In the genomic region with DNA sequence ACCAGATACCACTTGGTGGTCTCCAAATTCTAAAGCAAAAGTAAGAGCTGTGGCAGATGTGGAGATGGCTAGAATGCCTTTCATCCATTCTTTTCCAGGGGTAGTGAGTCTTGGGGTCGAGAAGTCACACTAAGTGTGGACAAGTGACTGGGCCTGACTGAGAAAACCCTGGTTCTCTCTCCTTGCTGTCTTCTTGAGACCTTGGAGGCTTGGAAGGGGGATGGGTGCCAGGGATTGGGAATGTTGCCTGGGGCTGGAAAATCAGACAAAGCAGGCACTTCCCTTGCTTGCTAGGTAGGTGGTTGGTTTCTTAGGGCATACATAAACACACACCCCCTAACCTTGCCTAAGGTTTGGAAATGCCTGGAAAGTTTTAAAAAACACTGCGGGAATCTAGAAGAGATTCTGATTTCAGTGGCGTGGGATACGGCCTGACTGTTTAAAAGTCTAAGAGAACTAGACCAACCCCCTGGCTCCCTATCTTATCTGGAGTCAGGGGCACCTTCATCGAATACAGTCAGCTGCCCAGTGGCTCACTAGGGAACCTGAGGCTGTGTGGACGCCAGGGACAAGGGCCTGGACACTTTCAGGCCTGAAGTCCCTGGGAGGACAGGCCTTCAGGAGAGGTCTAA, we compare ENCODE assay signal across 9 mouse cellular contexts. TPM values are rescaled to one million over a fixed set of nuclear protein-coding genes. Genes with fewer than 3 reads are reported as not detected.
A peak's percentile ranks its signal among the peaks of the same experiment; 100 is the strongest.
DNase-seq lines count a peak whose midpoint lies in the region; ATAC-seq and TF ChIP-seq lines count a peak whose summit lies in the region.
"Had no signal": no experiment of that assay in that cellular context is flagged by ENCODE, and none has a peak within 500 bp of the region (broad histone marks: within the 10 kb centered on the region; RNA-seq: fewer than 3 reads in every experiment).

No protein-coding gene starts in this region.

- TF ChIP-seq RAD21 in MEL (IDR thresholded peaks at IDR 0.05; ENCODE audit: low read depth, low read length): no peak

- TF ChIP-seq EP300 in MEL (IDR thresholded peaks at IDR 0.05; ENCODE audit: low read depth in 1 of 2, low read length in 2 of 2): no peak
- TF ChIP-seq EP300 in liver, embryonic 14.5 days (IDR thresholded peaks at IDR 0.05; ENCODE audit: low read depth): no peak

- no peaks in the 10 kb centered on the region for H3K9me3 ChIP-seq in erythroblast, embryonic 14.5 days (ENCODE audit: control insufficient read depth, low read length)
- no peaks in the 10 kb centered on the region for H3K9me3 ChIP-seq in MEL (replicated peaks; ENCODE audit: insufficient read depth, low read length)
- no peaks in the 10 kb centered on the region for H3K9me3 ChIP-seq in hindbrain, embryonic 10.5 days
- H3K9me3 ChIP-seq in liver, embryonic 14.5 days (ENCODE audit: control insufficient read depth, low read length): no peaks in the 10 kb centered on the region

- H3K79me2 ChIP-seq in MEL (ENCODE audit: control insufficient read depth, insufficient read depth, low read length, poor library complexity): peaks cover 1% of the 10 kb centered on the region; the same call in 1 of the 2 replicates

- no peak for DNase-seq in MEL (ENCODE audit: low read depth, low spot score)
- DNase-seq in hindbrain, embryonic 10.5 days (ENCODE audit: low spot score): no peak
- no peak for DNase-seq in liver, embryonic 14.5 days (ENCODE audit: low read depth in 3 of 3, low spot score in 3 of 3)
- DNase-seq in left cerebral cortex, postnatal 14 days (ENCODE audit: low spot score in 2 of 2): no peak
- DNase-seq in left cerebral cortex, postnatal 10 days (ENCODE audit: extremely low spot score in 1 of 2, low spot score in 2 of 2): no peak
- DNase-seq in gastrocnemius, postnatal 36 days: no peak

- H3K9ac ChIP-seq in MEL (ENCODE audit: control insufficient read depth, low read depth, low read length, poor library complexity, severe bottlenecking): peak overlapping the region; percentile 64
- H3K9ac ChIP-seq in liver, embryonic 14.5 days (replicated peaks): peak overlapping the region; percentile 47

- no peak for TF ChIP-seq POLR2A in MEL (IDR thresholded peaks at IDR 0.05; ENCODE audit: control insufficient read depth in 1 of 2, insufficient read depth in 1 of 2, low read depth in 1 of 2, low read length in 2 of 2, poor library complexity in 1 of 2)

- TF ChIP-seq CTCF in MEL (IDR thresholded peaks at IDR 0.05 in 2 of 3, conservative IDR thresholded peaks at IDR 0.05 in 1 of 3; ENCODE audit: control insufficient read depth in 1 of 3, insufficient read depth in 1 of 3, low read depth in 2 of 3, low read length in 3 of 3, poor library complexity in 1 of 3, severe bottlenecking in 1 of 3): no peak
- TF ChIP-seq CTCF in liver, embryonic 14.5 days (IDR thresholded peaks at IDR 0.05; ENCODE audit: low read depth): no peak

- H3K36me3 ChIP-seq in erythroblast, embryonic 14.5 days (ENCODE audit: control insufficient read depth): peaks cover 19% of the 10 kb centered on the region
- H3K36me3 ChIP-seq in MEL (ENCODE audit: control insufficient read depth in 1 of 2, insufficient read depth in 2 of 2, low read length in 2 of 2): peaks cover 0 to 13% of the 10 kb centered on the region in 2 experiments; a peak in 2 of 4 replicates
- H3K36me3 ChIP-seq in hindbrain, embryonic 10.5 days: peaks cover 6% of the 10 kb centered on the region; the same call in 1 of the 2 replicates
- no peaks in the 10 kb centered on the region; the same call in 1 of the 2 replicates for H3K36me3 ChIP-seq in liver, embryonic 14.5 days (replicated peaks; ENCODE audit: control insufficient read depth, insufficient read depth, low read depth)

- peaks cover 33% of the 10 kb centered on the region for H3K4me1 ChIP-seq in erythroblast, embryonic 14.5 days (ENCODE audit: control insufficient read depth)
- H3K4me1 ChIP-seq in MEL (ENCODE audit: control insufficient read depth in 1 of 2, insufficient read depth in 2 of 2, low read length in 2 of 2): peaks cover 6 to 21% of the 10 kb centered on the region in 2 experiments
- H3K4me1 ChIP-seq in hindbrain, embryonic 10.5 days (replicated peaks): peaks cover 60% of the 10 kb centered on the region
- H3K4me1 ChIP-seq in liver, embryonic 14.5 days (replicated peaks; ENCODE audit: control insufficient read depth in 2 of 2, insufficient read depth in 2 of 2, low read length in 1 of 2): peaks cover 18 to 31% of the 10 kb centered on the region in 2 experiments

- H3K4me3 ChIP-seq in erythroblast, embryonic 14.5 days (replicated peaks): peak overlapping the region; percentile 30
- H3K4me3 ChIP-seq in MEL (ENCODE audit: control insufficient read depth in 1 of 2, insufficient read depth in 1 of 2, low read depth in 2 of 2, low read length in 2 of 2): peak overlapping the region; percentile 54 to 87
- peak overlapping the region; percentile 54 for H3K4me3 ChIP-seq in hindbrain, embryonic 10.5 days
- H3K4me3 ChIP-seq in liver, embryonic 14.5 days (ENCODE audit: insufficient read depth in 1 of 2, low read depth in 2 of 2, low read length in 2 of 2): peak overlapping the region; percentile 41 to 52

- intact Hi-C loops in left cerebral cortex, postnatal 14 days (cut with DNase I): no loop called here
- intact Hi-C loops in left cerebral cortex, postnatal 10 days (cut with DNase I): no loop called here
- intact Hi-C loops in gastrocnemius, postnatal 36 days (cut with DNase I): no loop called here

- WGBS in hindbrain, embryonic 10.5 days: 40% methylated on average over 6 of the region's 6 CpGs
- WGBS in liver, embryonic 14.5 days (ENCODE audit: insufficient replicate concordance): 20% methylated on average over 6 of the region's 6 CpGs

- H3K4me2 ChIP-seq in liver, embryonic 14.5 days (ENCODE audit: low read depth): peak overlapping the region; percentile 70

- H3K27ac ChIP-seq in MEL (ENCODE audit: control insufficient read depth, low read depth, low read length): peak overlapping the region; percentile 62
- H3K27ac ChIP-seq in hindbrain, embryonic 10.5 days: peak overlapping the region; percentile 89
- peak overlapping the region; percentile 4 for H3K27ac ChIP-seq in liver, embryonic 14.5 days

- no peaks in the 10 kb centered on the region for H3K27me3 ChIP-seq in erythroblast, embryonic 14.5 days (ENCODE audit: control insufficient read depth)
- no peaks in the 10 kb centered on the region for H3K27me3 ChIP-seq in MEL (ENCODE audit: control insufficient read depth in 1 of 2, insufficient read depth in 2 of 2, low read length in 2 of 2)
- H3K27me3 ChIP-seq in hindbrain, embryonic 10.5 days (ENCODE audit: insufficient read depth, poor library complexity, severe bottlenecking): no peaks in the 10 kb centered on the region
- no peaks in the 10 kb centered on the region for H3K27me3 ChIP-seq in liver, embryonic 14.5 days (ENCODE audit: control insufficient read depth, insufficient read depth, low read length)

- ATAC-seq in erythroblast, adult 5-6 weeks (replicated peaks; ENCODE audit: low FRiP score, poor library complexity, severe bottlenecking): no peak
- peak; percentile 27 for ATAC-seq in liver, embryonic 14.5 days (ENCODE audit: insufficient read depth)

RNA-seq across cellular contexts. Expression of gene Sigmar1, which starts 3.8 kb away (rescaled TPM):
- 1.1 and 1.3 TPM in 2 replicates for polyA plus RNA-seq in erythroblast, embryonic 14.5 days (2012)
- 1.7 and 14.8 TPM in 2 replicates for total RNA-seq in erythroblast, adult 5-6 weeks (2015; ENCODE audit: low replicate concordance)
- total RNA-seq in erythroblast, adult 5-6 weeks (2017; ENCODE audit: low replicate concordance): 7.2 and 9.6 TPM in 2 replicates
- total RNA-seq in MEL (2012; rRNA removed): 59.4 and 80.1 TPM in 2 replicates
- 100 to 1,000 TPM; 112 to 190 TPM for polyA plus RNA-seq in MEL (2012; ENCODE audit: insufficient read depth in 1 of 2, insufficient read length in 2 of 2, low read depth in 1 of 2, low replicate concordance in 2 of 2, missing spikeins in 1 of 2)
- polyA plus RNA-seq in hindbrain, embryonic 10.5 days (2016; fragmentation: Nextera tagmentation; extraction: Ambion mirVana): 77.4 and 89.4 TPM in 2 replicates
- 24.4 and 30.2 TPM in 2 replicates for polyA plus RNA-seq in liver, embryonic 14.5 days (2012; rRNA removed)
- 36.0 and 36.2 TPM in 2 replicates for polyA plus RNA-seq in liver, embryonic 14.5 days (2014; fragmentation: Nextera tagmentation; extraction: Ambion mirVana)
- 10 to 100 TPM; 67.8 to 83.8 TPM for total RNA-seq in left cerebral cortex, postnatal 14 days (2021)
- 10 to 100 TPM; 55.8 to 70.4 TPM for total RNA-seq in left cerebral cortex, postnatal 10 days (2021)
- total RNA-seq in gastrocnemius, postnatal 36 days (2021): 1 to 10 TPM; 7.2 to 8.8 TPM

RNA-seq across cellular contexts. Expression of gene Galt, which starts 4.7 kb away (rescaled TPM):
- 0.87 and 2.4 TPM in 2 replicates for polyA plus RNA-seq in erythroblast, embryonic 14.5 days (2012)
- total RNA-seq in erythroblast, adult 5-6 weeks (2015; ENCODE audit: low replicate concordance): 4.0 and 5.0 TPM in 2 replicates
- 1.3 and 2.1 TPM in 2 replicates for total RNA-seq in erythroblast, adult 5-6 weeks (2017; ENCODE audit: low replicate concordance)
- 22.7 and 26.5 TPM in 2 replicates for total RNA-seq in MEL (2012; rRNA removed)
- polyA plus RNA-seq in MEL (2012; ENCODE audit: insufficient read depth in 1 of 2, insufficient read length in 2 of 2, low read depth in 1 of 2, low replicate concordance in 2 of 2, missing spikeins in 1 of 2): 10 to 100 TPM in 1 of 2 experiments, not detected in 1; 31.9 TPM
- polyA plus RNA-seq in hindbrain, embryonic 10.5 days (2016; fragmentation: Nextera tagmentation; extraction: Ambion mirVana): 22.9 and 24.3 TPM in 2 replicates
- polyA plus RNA-seq in liver, embryonic 14.5 days (2012; rRNA removed): 24.2 and 29.5 TPM in 2 replicates
- polyA plus RNA-seq in liver, embryonic 14.5 days (2014; fragmentation: Nextera tagmentation; extraction: Ambion mirVana): 19.2 and 22.1 TPM in 2 replicates
- total RNA-seq in left cerebral cortex, postnatal 14 days (2021): 100 to 1,000 TPM; 103 to 118 TPM
- 10 to 100 TPM; 93.6 to 94.7 TPM for total RNA-seq in left cerebral cortex, postnatal 10 days (2021)
- 10 to 100 TPM; 27.5 to 36.7 TPM for total RNA-seq in gastrocnemius, postnatal 36 days (2021)

RNA-seq across cellular contexts. Expression of gene Ccl27a, which starts 14.3 kb away (rescaled TPM):
- polyA plus RNA-seq in erythroblast, embryonic 14.5 days (2012): 1.0 and 1.3 TPM in 2 replicates
- 4.2 TPM in 1 of 2 replicates, not detected in the other for total RNA-seq in erythroblast, adult 5-6 weeks (2015; ENCODE audit: low replicate concordance)
- 3.2 and 3.9 TPM in 2 replicates for total RNA-seq in erythroblast, adult 5-6 weeks (2017; ENCODE audit: low replicate concordance)
- total RNA-seq in MEL (2012; rRNA removed): 4.9 and 6.4 TPM in 2 replicates
- polyA plus RNA-seq in MEL (2012; ENCODE audit: insufficient read depth in 1 of 2, insufficient read length in 2 of 2, low read depth in 1 of 2, low replicate concordance in 2 of 2, missing spikeins in 1 of 2): 10 to 100 TPM in 1 of 2 experiments, not detected in 1; 12.1 TPM
- 51.0 and 86.2 TPM in 2 replicates for polyA plus RNA-seq in hindbrain, embryonic 10.5 days (2016; fragmentation: Nextera tagmentation; extraction: Ambion mirVana)
- polyA plus RNA-seq in liver, embryonic 14.5 days (2012; rRNA removed): 9.5 and 10.8 TPM in 2 replicates
- 7.8 and 8.2 TPM in 2 replicates for polyA plus RNA-seq in liver, embryonic 14.5 days (2014; fragmentation: Nextera tagmentation; extraction: Ambion mirVana)
- 100 to 1,000 TPM; 294 to 318 TPM for total RNA-seq in left cerebral cortex, postnatal 14 days (2021)
- total RNA-seq in left cerebral cortex, postnatal 10 days (2021): 100 to 1,000 TPM; 263 to 283 TPM
- 10 to 100 TPM; 18.5 to 19.1 TPM for total RNA-seq in gastrocnemius, postnatal 36 days (2021)

RNA-seq across cellular contexts. Expression of gene Arid3c, which starts 28.8 kb away (rescaled TPM):
- not detected in 2 replicates for polyA plus RNA-seq in erythroblast, embryonic 14.5 days (2012)
- total RNA-seq in erythroblast, adult 5-6 weeks (2015; ENCODE audit: low replicate concordance): not detected in 2 replicates
- total RNA-seq in erythroblast, adult 5-6 weeks (2017; ENCODE audit: low replicate concordance): not detected in 2 replicates
- total RNA-seq in MEL (2012; rRNA removed): not detected in 2 replicates
- polyA plus RNA-seq in MEL (2012; ENCODE audit: insufficient read depth in 1 of 2, insufficient read length in 2 of 2, low read depth in 1 of 2, low replicate concordance in 2 of 2, missing spikeins in 1 of 2): under 1 TPM in 1 of 2 experiments, not detected in 1; 0.13 TPM
- 0.36 and 0.88 TPM in 2 replicates for polyA plus RNA-seq in hindbrain, embryonic 10.5 days (2016; fragmentation: Nextera tagmentation; extraction: Ambion mirVana)
- polyA plus RNA-seq in liver, embryonic 14.5 days (2012; rRNA removed): not detected in 2 replicates
- polyA plus RNA-seq in liver, embryonic 14.5 days (2014; fragmentation: Nextera tagmentation; extraction: Ambion mirVana): not detected in 2 replicates
- total RNA-seq in left cerebral cortex, postnatal 14 days (2021): under 1 TPM; 0.38 to 0.48 TPM
- total RNA-seq in left cerebral cortex, postnatal 10 days (2021): under 1 TPM; 0.19 to 0.83 TPM
- total RNA-seq in gastrocnemius, postnatal 36 days (2021): not detected
- polyA plus RNA-seq: gonadal fat pad, adult 2 months had no signal

RNA-seq across cellular contexts. Expression of gene Dctn3, which starts 36.8 kb away (rescaled TPM):
- 23.8 and 38.0 TPM in 2 replicates for polyA plus RNA-seq in erythroblast, embryonic 14.5 days (2012)
- 22.8 and 26.7 TPM in 2 replicates for total RNA-seq in erythroblast, adult 5-6 weeks (2015; ENCODE audit: low replicate concordance)
- total RNA-seq in erythroblast, adult 5-6 weeks (2017; ENCODE audit: low replicate concordance): 30.0 and 37.1 TPM in 2 replicates
- 51.8 and 57.7 TPM in 2 replicates for total RNA-seq in MEL (2012; rRNA removed)
- 10 to 100 TPM in 1 of 2 experiments, not detected in 1; 64.6 TPM for polyA plus RNA-seq in MEL (2012; ENCODE audit: insufficient read depth in 1 of 2, insufficient read length in 2 of 2, low read depth in 1 of 2, low replicate concordance in 2 of 2, missing spikeins in 1 of 2)
- 171 and 232 TPM in 2 replicates for polyA plus RNA-seq in hindbrain, embryonic 10.5 days (2016; fragmentation: Nextera tagmentation; extraction: Ambion mirVana)
- 28.7 and 39.8 TPM in 2 replicates for polyA plus RNA-seq in liver, embryonic 14.5 days (2012; rRNA removed)
- polyA plus RNA-seq in liver, embryonic 14.5 days (2014; fragmentation: Nextera tagmentation; extraction: Ambion mirVana): 63.9 and 68.6 TPM in 2 replicates
- total RNA-seq in left cerebral cortex, postnatal 14 days (2021): 100 to 1,000 TPM; 201 to 217 TPM
- 100 to 1,000 TPM; 181 to 196 TPM for total RNA-seq in left cerebral cortex, postnatal 10 days (2021)
- 10 to 100 TPM; 40.9 to 41.9 TPM for total RNA-seq in gastrocnemius, postnatal 36 days (2021)

Comparison
In these comparisons a context has a peak if more than half of its experiments do, and no peak if none do; other contexts are left out.
1. H3K27ac ChIP-seq: peak in every context shown above with its lines; median percentile 89 in hindbrain, embryonic 10.5 days; 62 in MEL; 4 in liver, embryonic 14.5 days.
2. RNA of gene Ccl27a, which starts 14.3 kb away (total RNA-seq): 294 to 318 TPM in left cerebral cortex, postnatal 14 days and 263 to 283 TPM in left cerebral cortex, postnatal 10 days; 18.5 to 19.1 TPM in gastrocnemius, postnatal 36 days, 4.9 to 6.4 TPM in MEL and 3.2 to 4.2 TPM in erythroblast, adult 5-6 weeks; every median in the first group is over 10 times any median in the second.
3. Peak in every context shown above with its lines, with median percentiles within 50 percentile points of each other: H3K4me3 ChIP-seq.